Mouse (Mus musculus) MEL (cell line): ENCODE measurements around the gene Zfp524. TPM values are rescaled to one million over a fixed set of nuclear protein-coding genes. Genes with fewer than 3 reads are reported as not detected.

Source experiments
- DNase-seq: peaks from one replicate; pipeline ENCODE4 v3.0.0; 2011; ENCODE audit warnings: low read depth, low spot score
- H3K27ac ChIP-seq: 2 replicates; pipeline ENCODE4 v1.5.1; 2012; ENCODE audit warnings: low read depth, mild to moderate bottlenecking, control low read depth, low read length, moderate library complexity; ENCODE audit not compliant: control insufficient read depth
- H3K27me3 ChIP-seq, 2 experiments: fragments of 150-350 bp in 1 of 2; sonication (generic) in 1 of 2; 2 replicates each; pipeline ENCODE4 v1.6.1; 2012; ENCODE audit warnings: low read length in 2 of 2, mild to moderate bottlenecking in 2 of 2, improper control_type of control experiment in 1 of 2, moderate library complexity in 1 of 2; ENCODE audit not compliant: insufficient read depth in 2 of 2, control insufficient read depth in 1 of 2
- H3K36me3 ChIP-seq, 2 experiments: 2 replicates each; pipeline ENCODE4 v1.6.1; 2012 to 2014; ENCODE audit warnings: low read length in 2 of 2, improper control_type of control experiment in 1 of 2, inconsistent platforms in 1 of 2, mild to moderate bottlenecking in 1 of 2; ENCODE audit not compliant: insufficient read depth in 2 of 2, control insufficient read depth in 1 of 2
- H3K4me1 ChIP-seq, 2 experiments: fragments of 150-350 bp in 1 of 2; sonication (generic) in 1 of 2; 2 replicates each; pipeline ENCODE4 v1.6.1; 2012; ENCODE audit warnings: low read length in 2 of 2, improper control_type of control experiment in 1 of 2, mild to moderate bottlenecking in 1 of 2; ENCODE audit not compliant: insufficient read depth in 2 of 2, control insufficient read depth in 1 of 2
- H3K4me3 ChIP-seq, 2 experiments: fragments of 150-350 bp in 1 of 2; sonication (generic) in 1 of 2; 2 replicates each; pipeline ENCODE4 v1.5.1; 2012; ENCODE audit warnings: low read depth in 2 of 2, low read length in 2 of 2, mild to moderate bottlenecking in 2 of 2, moderate library complexity in 2 of 2, control low read depth in 1 of 2, improper control_type of control experiment in 1 of 2; ENCODE audit not compliant: control insufficient read depth in 1 of 2, insufficient read depth in 1 of 2
- H3K79me2 ChIP-seq: 2 replicates; pipeline ENCODE4 v1.6.1; 2012; ENCODE audit warnings: mild to moderate bottlenecking, low read length, moderate library complexity; ENCODE audit not compliant: control insufficient read depth, poor library complexity, insufficient read depth
- H3K9ac ChIP-seq: 2 replicates; pipeline ENCODE4 v1.6.1; 2012; ENCODE audit warnings: low read depth, mild to moderate bottlenecking, control low read depth, low read length, moderate library complexity; ENCODE audit not compliant: control insufficient read depth, poor library complexity, severe bottlenecking
- H3K9me3 ChIP-seq: fragments of 150-350 bp; sonication (generic); replicated peaks from 2 replicates; pipeline ENCODE4 v1.6.1; 2012; ENCODE audit warnings: mild to moderate bottlenecking, low read length, improper control_type of control experiment, moderate library complexity; ENCODE audit not compliant: insufficient read depth
- CHD1 ChIP-seq: IDR thresholded peaks from 2 replicates; pipeline ENCODE4 v1.6.1; 2012; ENCODE audit warnings: low read depth, mild to moderate bottlenecking, inconsistent platforms, low read length, improper control_type of control experiment
- CTCF ChIP-seq, 3 experiments: IDR thresholded peaks in 2 of 3; conservative IDR thresholded peaks in 1 of 3; 2 replicates each; pipeline ENCODE4 v1.5.1; 2011 to 2012; ENCODE audit warnings: low read length in 3 of 3, low read depth in 2 of 3, mild to moderate bottlenecking in 2 of 3, improper control_type of control experiment in 1 of 3, inconsistent platforms in 1 of 3, mixed read lengths in 1 of 3, moderate library complexity in 1 of 3; ENCODE audit not compliant: control insufficient read depth in 1 of 3, insufficient read depth in 1 of 3, poor library complexity in 1 of 3, severe bottlenecking in 1 of 3
- ELF1 ChIP-seq: IDR thresholded peaks from 2 replicates; pipeline ENCODE4 v1.6.1; 2014; ENCODE audit warnings: low read depth, mild to moderate bottlenecking, inconsistent platforms, low read length, improper control_type of control experiment, moderate library complexity
- GABPA ChIP-seq: IDR thresholded peaks from 2 replicates; pipeline ENCODE4 v1.6.1; 2012; ENCODE audit warnings: low read depth, mild to moderate bottlenecking, inconsistent platforms, low read length, improper control_type of control experiment, moderate library complexity
- GATA1 ChIP-seq: IDR thresholded peaks from 2 replicates; pipeline ENCODE4 v1.6.1; 2011; ENCODE audit warnings: low read depth, low read length, improper control_type of control experiment
- MAX ChIP-seq: IDR thresholded peaks from 2 replicates; pipeline ENCODE4 v1.6.1; 2011; ENCODE audit warnings: low read length, improper control_type of control experiment
- MXI1 ChIP-seq: IDR thresholded peaks from 2 replicates; pipeline ENCODE4 v1.6.1; 2011; ENCODE audit warnings: mild to moderate bottlenecking, low read depth, low read length, improper control_type of control experiment
- MYB ChIP-seq: IDR thresholded peaks from 2 replicates; pipeline ENCODE4 v1.6.1; 2011; ENCODE audit warnings: mild to moderate bottlenecking, low read depth, low read length, improper control_type of control experiment
- MYC ChIP-seq: IDR thresholded peaks from 2 replicates; pipeline ENCODE4 v1.6.1; 2011; ENCODE audit warnings: low read depth, mild to moderate bottlenecking, low read length, improper control_type of control experiment, moderate library complexity
- POLR2AphosphoS5 ChIP-seq: IDR thresholded peaks from 2 replicates; pipeline ENCODE4 v1.6.1; 2012; ENCODE audit warnings: low read depth, borderline replicate concordance, mild to moderate bottlenecking, inconsistent platforms, low read length, moderate library complexity, mixed read lengths
- SMC3 ChIP-seq: IDR thresholded peaks from 2 replicates; pipeline ENCODE4 v1.6.1; 2011; ENCODE audit warnings: low read depth, low read length, improper control_type of control experiment
- USF1 ChIP-seq: IDR thresholded peaks from 2 replicates; pipeline ENCODE4 v1.6.1; 2014; ENCODE audit warnings: low read depth, mild to moderate bottlenecking, inconsistent platforms, low read length, improper control_type of control experiment, moderate library complexity
- USF2 ChIP-seq, 2 experiments: IDR thresholded peaks; 2 replicates each; pipeline ENCODE4 v1.6.1; 2011 to 2012; ENCODE audit warnings: improper control_type of control experiment in 2 of 2, low read length in 2 of 2, borderline replicate concordance in 1 of 2, inconsistent platforms in 1 of 2, low read depth in 1 of 2, mild to moderate bottlenecking in 1 of 2; ENCODE audit not compliant: insufficient read depth in 1 of 2
- ZKSCAN1 ChIP-seq: IDR thresholded peaks from 2 replicates; pipeline ENCODE4 v1.6.1; 2012; ENCODE audit warnings: low read depth, mild to moderate bottlenecking, inconsistent platforms, low read length, improper control_type of control experiment, moderate library complexity
- ZNF384 ChIP-seq: IDR thresholded peaks from 2 replicates; pipeline ENCODE4 v1.6.1; 2012; ENCODE audit warnings: low read depth, mild to moderate bottlenecking, inconsistent platforms, low read length, improper control_type of control experiment
- polyA plus RNA-seq, 2 experiments: library from polyadenylated mRNA; stranded (reverse) in 1 of 2; unstranded in 1 of 2; fragments of >175 nt in 1 of 2; fragments of >200 nt in 1 of 2; gene quantifications; 2 replicates each; pipeline versions ENCODE4 v1.2.1 to v1.2.4; 2012; ENCODE audit warnings: low replicate concordance in 2 of 2, low read depth in 1 of 2; ENCODE audit not compliant: insufficient read length in 2 of 2, insufficient read depth in 1 of 2, missing spikeins in 1 of 2
- total RNA-seq: library from RNA; depleted of rRNA; stranded (reverse); fragments of 300-350 nt; gene quantifications from 2 replicates; pipeline ENCODE4 v1.2.3, GENCODE M21; 2012

Zfp524 gene
- total and polyA plus RNA-seq, 3 experiments, result 9.4 to 12.7 TPM; not detected in 1

DNA sequence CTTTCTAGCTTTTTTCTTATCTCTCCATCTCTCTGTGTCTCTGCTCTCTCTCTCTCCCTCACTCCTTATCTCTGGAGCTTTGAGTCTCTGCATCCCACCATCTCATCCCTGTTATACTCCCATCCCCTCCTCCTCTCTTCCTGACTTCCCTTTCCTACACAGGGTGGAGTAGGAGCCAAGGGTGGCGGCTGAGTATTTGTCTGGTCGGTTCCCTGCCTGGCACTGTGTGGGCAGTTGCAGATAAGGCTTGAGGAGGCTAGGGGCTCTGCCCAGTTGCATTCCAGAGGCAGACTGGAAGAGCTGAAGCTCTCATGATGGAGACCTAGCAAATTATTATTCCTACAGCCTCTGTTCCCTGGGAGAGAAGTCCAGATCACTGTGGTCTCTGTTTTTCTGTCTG, 26.0 kb upstream of the Zfp524 start:
- no peaks in the 10 kb centered on the region for H3K79me2 ChIP-seq
- H3K27me3 ChIP-seq, result no peaks in the 10 kb centered on the region; a peak in 1 of 4 replicates
- H3K9me3 ChIP-seq, result no peaks in the 10 kb centered on the region
- TF ChIP-seq USF1 (no peak), USF2 (IDR thresholded peaks at IDR 0.05; ENCODE audit: borderline replicate concordance in 1 of 2, insufficient read depth in 1 of 2, low read depth in 1 of 2, low read length in 2 of 2) (no peak), POLR2AphosphoS5 (no peak), ZNF384 (no peak)
- TF ChIP-seq, all 39 proteins: peak for 0
- no peaks in the 10 kb centered on the region for H3K4me1 ChIP-seq
- DNase-seq, result no peak
- H3K9ac ChIP-seq, result no peak overlapping the region
- H3K36me3 ChIP-seq, result no peaks in the 10 kb centered on the region
- no peak overlapping the region for H3K27ac ChIP-seq
- H3K4me3 ChIP-seq, result no peak overlapping the region

DNA sequence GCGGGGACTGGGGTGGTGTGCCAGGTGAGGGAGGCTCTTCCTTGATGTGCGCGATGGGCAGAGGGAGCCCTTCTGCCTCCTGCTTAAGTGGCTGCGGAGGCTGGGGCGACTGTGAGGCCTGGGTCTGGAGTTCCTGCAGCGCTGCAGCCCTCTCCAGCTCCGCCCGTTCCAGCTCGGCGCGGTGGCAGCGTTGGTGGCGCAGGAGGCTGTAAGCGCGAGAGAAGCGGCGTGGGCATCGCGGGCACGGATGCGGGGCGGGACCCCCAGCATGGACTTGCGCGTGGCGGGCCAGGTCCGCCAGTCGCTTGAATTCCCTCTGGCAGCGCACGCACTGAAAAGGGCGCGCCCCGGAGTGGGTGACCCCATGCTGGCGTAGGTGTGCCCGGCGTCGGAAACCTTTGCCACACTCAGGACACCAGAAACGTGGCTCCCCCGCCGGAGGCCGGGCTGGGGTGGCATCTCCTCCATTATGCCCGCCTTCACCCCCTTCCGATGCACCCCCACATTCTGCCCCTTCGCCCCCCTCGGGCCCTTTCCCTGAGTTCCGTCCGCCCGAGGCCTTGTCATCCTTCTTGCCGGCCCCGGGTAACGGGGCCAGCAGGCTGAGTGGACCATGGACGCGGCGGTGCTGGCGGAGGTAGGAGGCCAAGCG, 20.7 kb upstream of the Zfp524 start:
- DNase-seq, result no peak
- Histone ChIP-seq H3K79me2 (no peaks in the 10 kb centered on the region), H3K27ac (no peak overlapping the region), H3K27me3 (no peaks in the 10 kb centered on the region; a peak in 1 of 4 replicates), H3K9ac (no peak overlapping the region), H3K4me3 (no peak overlapping the region), H3K36me3 (no peaks in the 10 kb centered on the region), H3K4me1 (no peaks in the 10 kb centered on the region; a peak in 1 of 4 replicates), H3K9me3 (no peaks in the 10 kb centered on the region)
- TF ChIP-seq GABPA (no peak), USF2 (IDR thresholded peaks at IDR 0.05; ENCODE audit: borderline replicate concordance in 1 of 2, insufficient read depth in 1 of 2, low read depth in 1 of 2, low read length in 2 of 2) (no peak), CHD1 (no peak), GATA1 (no peak), MYC (no peak), ZKSCAN1 (no peak), ELF1 (no peak), CTCF (IDR thresholded peaks at IDR 0.05 in 2 of 3, conservative IDR thresholded peaks at IDR 0.05 in 1 of 3; ENCODE audit: control insufficient read depth in 1 of 3, insufficient read depth in 1 of 3, low read depth in 2 of 3, low read length in 3 of 3, poor library complexity in 1 of 3, severe bottlenecking in 1 of 3) (no peak)

DNA sequence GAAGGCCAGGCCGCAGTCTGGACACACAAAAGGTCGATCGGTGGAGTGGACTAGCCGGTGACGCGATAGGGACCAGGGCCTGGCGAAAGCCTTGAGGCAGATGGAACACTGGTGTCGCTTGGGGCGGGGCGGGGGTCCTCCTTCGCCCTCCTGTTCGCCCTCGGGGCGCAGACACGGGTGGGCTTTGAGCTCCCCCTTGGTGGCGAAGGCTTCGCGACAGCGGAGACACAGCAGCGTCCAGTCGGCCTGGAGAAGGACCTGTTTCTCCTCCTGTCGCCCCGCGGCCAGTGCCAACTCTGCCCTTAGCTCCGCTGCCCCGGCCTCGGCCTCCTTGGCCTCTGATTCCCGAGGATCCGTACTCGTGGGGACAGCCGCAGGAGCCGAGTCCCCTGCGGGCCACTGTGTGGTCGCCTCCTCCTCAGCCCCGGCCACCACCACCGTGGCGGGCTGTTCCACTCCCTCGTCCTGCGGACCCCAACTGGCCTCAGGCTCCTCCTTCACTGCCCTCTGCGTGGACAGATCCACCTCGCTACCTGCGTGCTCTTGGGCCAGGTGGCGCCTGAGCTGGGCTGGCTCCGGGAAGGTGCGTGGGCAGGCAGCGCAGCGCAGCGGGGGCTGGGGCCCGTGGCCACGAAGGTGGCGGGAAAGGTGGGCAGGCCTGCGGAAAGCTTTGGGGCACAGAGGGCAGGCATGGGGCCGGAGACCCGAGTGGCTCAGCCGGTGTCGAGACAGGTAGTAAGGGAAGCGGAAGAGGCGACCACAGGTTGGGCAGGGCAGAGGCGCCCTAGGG, 20.0 kb upstream of the Zfp524 start:
- Histone ChIP-seq H3K4me3 (no peak overlapping the region), H3K27ac (no peak overlapping the region), H3K9ac (no peak overlapping the region), H3K79me2 (no peaks in the 10 kb centered on the region), H3K4me1 (no peaks in the 10 kb centered on the region; a peak in 1 of 4 replicates), H3K27me3 (no peaks in the 10 kb centered on the region; a peak in 1 of 4 replicates), H3K36me3 (no peaks in the 10 kb centered on the region), H3K9me3 (no peaks in the 10 kb centered on the region)
- TF ChIP-seq MAX (no peak), ZKSCAN1 (no peak), ELF1 (no peak), SMC3 (no peak), MXI1 (no peak), ZNF384 (no peak), MYB (no peak), USF1 (no peak), MYC (no peak)
- no peak for DNase-seq
